Mouse (Mus musculus) liver, embryonic 12.5 days (tissue): ENCODE data around the gene Il9r. TPM values are rescaled to one million over a fixed set of nuclear protein-coding genes. Genes with fewer than 3 reads are reported as not detected.
A peak's percentile ranks its signal among the peaks of the same experiment; 100 is the strongest.

ENCODE experiments used
- ATAC-seq: fragments of 200-750 bp; cut with Nextera tagmentation; 2 replicates; pipeline ENCODE4 v1.8.0; 2017; ENCODE audit warnings: moderate number of reproducible peaks, mild to moderate bottlenecking, moderate library complexity
- H3K27ac ChIP-seq: fragments of 300-500 bp; sonication (generic); 2 replicates; pipeline ENCODE4 v1.5.1; 2016; ENCODE audit warnings: mild to moderate bottlenecking
- H3K27me3 ChIP-seq: fragments of 300-500 bp; sonication (generic); replicated peaks from 2 replicates; pipeline ENCODE4 v1.6.1; 2016; ENCODE audit warnings: mild to moderate bottlenecking, moderate library complexity
- H3K36me3 ChIP-seq: fragments of 300-500 bp; sonication (generic); 2 replicates; pipeline ENCODE4 v1.6.1; 2016; ENCODE audit warnings: mild to moderate bottlenecking, moderate library complexity
- H3K4me1 ChIP-seq: fragments of 300-500 bp; sonication (generic); 2 replicates; pipeline ENCODE4 v1.6.1; 2016
- H3K4me2 ChIP-seq: fragments of 300-500 bp; sonication (generic); 2 replicates; pipeline ENCODE4 v1.6.1; 2016; ENCODE audit warnings: mild to moderate bottlenecking, moderate library complexity
- H3K4me3 ChIP-seq: fragments of 300-500 bp; sonication (generic); 2 replicates; pipeline ENCODE4 v1.5.1; 2016; ENCODE audit warnings: mild to moderate bottlenecking, moderate library complexity
- H3K9ac ChIP-seq: fragments of 300-500 bp; sonication (generic); 2 replicates; pipeline ENCODE4 v1.6.1; 2016; ENCODE audit warnings: mild to moderate bottlenecking, moderate library complexity
- H3K9me3 ChIP-seq: fragments of 300-500 bp; sonication (generic); replicated peaks from 2 replicates; pipeline ENCODE4 v1.6.1; 2016; ENCODE audit warnings: mild to moderate bottlenecking, moderate library complexity
- WGBS: fragments of 180-500 bp; shearing (Covaris S2); methylation state at CpG from one replicate; pipeline ENCODE4 v1.1.7; 2016; ENCODE audit not compliant: insufficient replicate concordance; 5-methylcytosine and 5-hydroxymethylcytosine counted together
- polyA plus RNA-seq: library from polyadenylated mRNA; unstranded; fragments of >200 nt; fragmentation: Nextera tagmentation; extraction: Ambion mirVana; gene quantifications from 2 replicates; pipeline ENCODE4 v1.2.1, GENCODE M21; 2016

Il9r gene
- 0.22 and 0.30 TPM in 2 replicates for polyA plus RNA-seq

GRCm38 (mm10) chr11:32200075-32200601, at the start of gene Il9r:
Il9r (minus strand) TSS chr11:32200279.
- peak within 1 kb of the TSS; percentile 34 for H3K4me2 ChIP-seq
- H3K9ac ChIP-seq = peak within 1 kb of the TSS; percentile 17
- no peaks in the 10 kb centered on the region for H3K27me3 ChIP-seq
- no peaks in the 10 kb centered on the region for H3K36me3 ChIP-seq
- H3K9me3 ChIP-seq = no peaks in the 10 kb centered on the region
- H3K4me1 ChIP-seq = peaks cover 75% of the 10 kb centered on the region
- ATAC-seq = 0 out of 2 replicates have a peak, but pooled peaks have one; percentile 4
- 0 out of 2 replicates have a peak within 1 kb of the TSS, but pooled peaks have one; percentile 13 for H3K27ac ChIP-seq
- whole genome bisulfite sequencing = 17% methylated on average over 10 of the region's 10 CpGs
- no peak within 1 kb of the TSS for H3K4me3 ChIP-seq

- no peak for ATAC-seq
- H3K9me3 ChIP-seq = no peaks in the 10 kb centered on the region
- no peak overlapping the region for H3K4me3 ChIP-seq
- no peaks in the 10 kb centered on the region for H3K27me3 ChIP-seq
- H3K4me2 ChIP-seq = no peak overlapping the region
- peaks cover 84% of the 10 kb centered on the region for H3K36me3 ChIP-seq
- peak overlapping the region; percentile 74 for H3K9ac ChIP-seq
- WGBS = 68% methylated on average over 3 of the region's 3 CpGs
- H3K27ac ChIP-seq = peak overlapping the region; percentile 99
- H3K4me1 ChIP-seq = peaks cover 93% of the 10 kb centered on the region
These were observed 48.3 kb upstream of the Il9r start for GRCm38 (mm10) chr11:32248350-32248749.

DNA sequence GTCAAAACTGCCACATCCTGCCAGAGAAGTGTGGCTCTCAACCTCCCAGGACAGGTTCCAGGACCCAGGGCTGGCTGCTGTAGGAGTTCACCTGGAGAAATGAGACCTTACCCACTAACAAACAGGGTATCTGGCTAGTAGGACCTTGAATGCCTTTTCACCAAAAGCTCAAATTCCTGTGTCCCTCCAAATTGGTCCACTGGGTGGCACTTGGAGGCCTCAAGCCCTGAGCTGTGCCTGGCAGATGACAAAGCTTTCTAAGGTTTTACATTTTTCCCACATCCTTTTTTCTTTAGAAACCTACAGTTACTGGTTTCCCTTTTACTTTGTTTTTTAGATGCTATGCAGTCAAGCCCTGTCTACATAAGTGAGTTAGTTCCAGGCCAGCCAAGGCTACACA, 47.0 kb upstream of the Il9r start:
- Histone ChIP-seq H3K9ac (peak overlapping the region; percentile 74), H3K27ac (peak overlapping the region; percentile 99), H3K4me2 (peak overlapping the region; percentile 22), H3K4me3 (no peak overlapping the region), H3K4me1 (peaks cover 94% of the 10 kb centered on the region), H3K36me3 (peaks cover 83% of the 10 kb centered on the region), H3K27me3 (no peaks in the 10 kb centered on the region), H3K9me3 (no peaks in the 10 kb centered on the region)
- ATAC-seq = no peak

DNA sequence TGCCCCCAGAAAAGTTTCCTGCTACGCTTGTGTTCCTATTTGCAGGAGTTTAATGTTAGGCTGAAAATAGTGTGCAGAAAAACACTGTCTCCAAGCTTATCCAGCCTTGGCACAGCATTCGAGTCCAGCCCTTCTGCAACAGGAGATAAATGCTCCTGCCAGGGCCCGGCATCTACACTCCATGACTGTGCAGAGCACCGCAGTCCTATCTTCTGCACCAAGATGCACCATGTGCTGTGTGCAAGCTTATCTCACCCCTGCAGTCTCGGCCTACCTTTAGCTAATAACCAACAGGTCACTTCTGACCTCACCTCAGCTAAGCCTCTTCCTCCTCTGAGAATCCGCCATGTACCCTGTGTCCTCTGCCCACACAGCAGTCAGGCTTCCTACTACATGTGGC, 45.5 kb upstream of the Il9r start:
- peak; percentile 96 for ATAC-seq
- H3K4me1 ChIP-seq = peaks cover 96% of the 10 kb centered on the region

DNA sequence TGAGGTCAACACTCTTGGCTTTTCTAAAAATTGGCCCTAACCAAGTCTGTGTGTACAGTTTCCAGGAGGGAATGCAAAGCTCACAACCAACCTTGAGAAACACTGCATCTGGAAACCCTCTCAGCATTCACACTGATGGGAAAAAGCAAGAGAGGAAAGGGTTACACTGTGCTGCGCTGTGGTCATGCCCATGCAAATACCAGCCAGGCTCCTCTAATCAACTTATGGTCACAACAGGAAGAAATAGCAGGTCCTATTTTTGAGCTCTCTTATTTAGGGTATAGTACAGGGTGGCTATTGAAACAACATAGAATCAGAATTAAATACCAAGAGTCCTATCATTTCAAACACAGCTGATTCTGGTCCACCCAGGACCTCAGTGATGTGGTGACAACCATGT, 44.5 kb upstream of the Il9r start:
- H3K36me3 ChIP-seq = peaks cover 91% of the 10 kb centered on the region
- peak overlapping the region; percentile 81 for H3K9ac ChIP-seq
- peak overlapping the region; percentile 99 for H3K27ac ChIP-seq
- H3K4me3 ChIP-seq = no peak overlapping the region
- WGBS = 61% methylated on average over 1 of the region's 1 CpGs
- ATAC-seq = no peak
- peaks cover 96% of the 10 kb centered on the region for H3K4me1 ChIP-seq
- no peaks in the 10 kb centered on the region for H3K9me3 ChIP-seq
- H3K4me2 ChIP-seq = peak overlapping the region; percentile 57
- no peaks in the 10 kb centered on the region for H3K27me3 ChIP-seq

More for the DNA sequence above, 45.5 kb upstream of the Il9r start:
- peak overlapping the region; percentile 57 for H3K4me2 ChIP-seq
- H3K9ac ChIP-seq = peak overlapping the region; percentile 81
- no peaks in the 10 kb centered on the region for H3K27me3 ChIP-seq
- 0 out of 2 replicates have a peak overlapping the region, but pooled peaks have one; percentile 20 for H3K4me3 ChIP-seq
- H3K36me3 ChIP-seq = peaks cover 91% of the 10 kb centered on the region
- WGBS = 18% methylated on average over 6 of the region's 6 CpGs
- H3K27ac ChIP-seq = peak overlapping the region; percentile 99
- H3K9me3 ChIP-seq = no peaks in the 10 kb centered on the region

DNA sequence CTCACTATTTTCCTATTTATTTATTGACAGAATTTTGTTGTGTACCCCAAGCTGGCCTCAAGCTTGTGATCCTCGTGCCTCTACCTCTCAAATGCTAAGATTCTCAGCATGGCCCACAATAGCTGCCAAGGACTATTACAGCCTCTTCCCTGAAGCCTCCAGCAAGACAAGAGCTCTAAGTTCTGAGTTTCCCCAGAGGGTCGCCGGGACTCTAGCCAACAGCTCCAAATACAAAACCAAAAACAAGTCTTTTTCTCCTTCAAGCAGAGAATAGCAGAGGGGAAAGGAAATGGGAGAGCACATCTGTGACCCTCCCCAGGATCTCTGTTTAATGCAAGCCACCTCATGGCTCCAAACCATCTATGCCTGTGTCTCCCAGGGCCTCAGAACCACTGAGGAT, 44.0 kb upstream of the Il9r start:
- Histone ChIP-seq H3K36me3 (peaks cover 91% of the 10 kb centered on the region), H3K4me2 (peak overlapping the region; percentile 1; the same call in 1 of the 2 replicates), H3K9ac (peak overlapping the region; percentile 81)

DNA sequence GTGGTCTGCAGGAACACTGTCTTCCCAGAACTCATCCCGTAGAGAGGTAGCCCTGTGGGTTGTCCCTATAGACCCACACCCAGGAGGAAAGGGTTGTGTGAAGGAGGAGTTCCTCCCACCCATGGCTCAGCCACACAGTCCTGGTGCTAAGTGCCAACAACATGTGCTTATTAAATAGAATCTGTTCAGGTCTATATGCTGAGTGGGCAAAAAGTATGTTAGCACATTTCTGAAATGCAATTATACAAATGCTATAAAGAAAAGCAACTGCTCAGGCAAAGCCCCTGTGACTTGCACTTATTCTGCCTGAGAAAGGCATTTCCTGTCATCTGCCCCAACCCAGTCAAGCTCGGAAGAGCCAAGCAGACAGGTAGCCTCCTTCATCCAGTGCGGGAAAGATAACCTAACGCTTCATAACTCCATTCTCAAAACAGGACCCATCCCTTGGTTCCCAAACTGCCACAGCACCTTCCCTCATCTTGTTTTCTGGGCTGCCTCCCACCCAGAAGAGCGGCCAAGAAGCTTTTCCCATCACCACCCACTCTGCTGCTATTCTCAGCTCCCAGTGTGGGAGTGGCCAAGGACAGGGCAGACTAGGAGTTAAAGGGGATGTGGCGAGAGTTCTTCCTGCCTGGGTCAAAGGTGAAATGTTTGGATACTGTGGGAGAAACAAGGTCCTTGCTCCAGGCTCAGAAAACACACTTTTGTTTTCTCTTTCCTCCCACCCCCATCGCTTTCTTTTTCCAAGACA, 43.3 kb upstream of the Il9r start:
- Histone ChIP-seq H3K36me3 (peaks cover 90% of the 10 kb centered on the region), H3K4me3 (no peak overlapping the region), H3K27me3 (no peaks in the 10 kb centered on the region), H3K4me1 (peaks cover 93% of the 10 kb centered on the region), H3K27ac (peak overlapping the region; percentile 99), H3K4me2 (peak overlapping the region; percentile 17; the same call in 1 of the 2 replicates), H3K9ac (peak overlapping the region; percentile 81), H3K9me3 (no peaks in the 10 kb centered on the region)
- no peak for ATAC-seq
- 69% methylated on average over 7 of the region's 7 CpGs for WGBS

More for the DNA sequence above, 44.0 kb upstream of the Il9r start:
- H3K4me3 ChIP-seq = no peak overlapping the region
- H3K4me1 ChIP-seq = peaks cover 94% of the 10 kb centered on the region
- 75% methylated on average over 3 of the region's 3 CpGs for WGBS
- H3K9me3 ChIP-seq = no peaks in the 10 kb centered on the region
- H3K27ac ChIP-seq = peak overlapping the region; percentile 99
- H3K27me3 ChIP-seq = no peaks in the 10 kb centered on the region
- no peak for ATAC-seq

GRCm38 (mm10) chr11:32242209-32242608, 42.1 kb upstream of the Il9r start:
- peak; percentile 56 for ATAC-seq
- Histone ChIP-seq H3K4me3 (no peak overlapping the region), H3K27ac (peak overlapping the region; percentile 99), H3K27me3 (no peaks in the 10 kb centered on the region), H3K4me2 (peak overlapping the region; percentile 17), H3K9ac (peak overlapping the region; percentile 81), H3K4me1 (peaks cover 93% of the 10 kb centered on the region), H3K9me3 (no peaks in the 10 kb centered on the region), H3K36me3 (peaks cover 90% of the 10 kb centered on the region)
- 72% methylated on average over 3 of the region's 3 CpGs for WGBS

- H3K9me3 ChIP-seq = no peaks in the 10 kb centered on the region
- H3K9ac ChIP-seq = peak overlapping the region; percentile 81
- H3K4me2 ChIP-seq = no peak overlapping the region
- H3K36me3 ChIP-seq = peaks cover 90% of the 10 kb centered on the region
- peak overlapping the region; percentile 99 for H3K27ac ChIP-seq
- H3K4me1 ChIP-seq = peaks cover 87% of the 10 kb centered on the region
- no peak overlapping the region for H3K4me3 ChIP-seq
- no peaks in the 10 kb centered on the region for H3K27me3 ChIP-seq
- ATAC-seq = no peak
These were observed 41.3 kb upstream of the Il9r start for GRCm38 (mm10) chr11:32241391-32241790.

- H3K4me3 ChIP-seq = no peak overlapping the region
- peaks cover 99% of the 10 kb centered on the region for H3K36me3 ChIP-seq
- no peaks in the 10 kb centered on the region for H3K9me3 ChIP-seq
- H3K9ac ChIP-seq = peak overlapping the region; percentile 81
- no peaks in the 10 kb centered on the region for H3K27me3 ChIP-seq
- ATAC-seq = peak; percentile 58; the same call in 1 of the 2 replicates
- H3K4me1 ChIP-seq = peaks cover 60% of the 10 kb centered on the region
- H3K27ac ChIP-seq = peak overlapping the region; percentile 99
- H3K4me2 ChIP-seq = peak overlapping the region; percentile 34
- 73% methylated on average over 5 of the region's 5 CpGs for WGBS
These were observed 38.2 kb upstream of the Il9r start for GRCm38 (mm10) chr11:32238093-32238860.

GRCm38 (mm10) chr11:32237411-32237795, 37.3 kb upstream of the Il9r start:
- peaks cover 99% of the 10 kb centered on the region for H3K36me3 ChIP-seq
- H3K9ac ChIP-seq = peak overlapping the region; percentile 81; the same call in 1 of the 2 replicates
- peaks cover 51% of the 10 kb centered on the region for H3K4me1 ChIP-seq
- peak overlapping the region; percentile 99 for H3K27ac ChIP-seq
- H3K4me2 ChIP-seq = 0 out of 2 replicates have a peak overlapping the region, but pooled peaks have one; percentile 14
- ATAC-seq = no peak
- H3K9me3 ChIP-seq = no peaks in the 10 kb centered on the region
- H3K4me3 ChIP-seq = no peak overlapping the region
- 90% methylated on average over 3 of the region's 3 CpGs for WGBS
- no peaks in the 10 kb centered on the region for H3K27me3 ChIP-seq
